Mouse (Mus musculus): Measurements from ENCODE around the gene Tada2a. TPM values are rescaled to one million over a fixed set of nuclear protein-coding genes. Genes with fewer than 3 reads are reported as not detected.

Tada2a gene
- total RNA-seq (2023), result 8.2 TPM

DNA sequence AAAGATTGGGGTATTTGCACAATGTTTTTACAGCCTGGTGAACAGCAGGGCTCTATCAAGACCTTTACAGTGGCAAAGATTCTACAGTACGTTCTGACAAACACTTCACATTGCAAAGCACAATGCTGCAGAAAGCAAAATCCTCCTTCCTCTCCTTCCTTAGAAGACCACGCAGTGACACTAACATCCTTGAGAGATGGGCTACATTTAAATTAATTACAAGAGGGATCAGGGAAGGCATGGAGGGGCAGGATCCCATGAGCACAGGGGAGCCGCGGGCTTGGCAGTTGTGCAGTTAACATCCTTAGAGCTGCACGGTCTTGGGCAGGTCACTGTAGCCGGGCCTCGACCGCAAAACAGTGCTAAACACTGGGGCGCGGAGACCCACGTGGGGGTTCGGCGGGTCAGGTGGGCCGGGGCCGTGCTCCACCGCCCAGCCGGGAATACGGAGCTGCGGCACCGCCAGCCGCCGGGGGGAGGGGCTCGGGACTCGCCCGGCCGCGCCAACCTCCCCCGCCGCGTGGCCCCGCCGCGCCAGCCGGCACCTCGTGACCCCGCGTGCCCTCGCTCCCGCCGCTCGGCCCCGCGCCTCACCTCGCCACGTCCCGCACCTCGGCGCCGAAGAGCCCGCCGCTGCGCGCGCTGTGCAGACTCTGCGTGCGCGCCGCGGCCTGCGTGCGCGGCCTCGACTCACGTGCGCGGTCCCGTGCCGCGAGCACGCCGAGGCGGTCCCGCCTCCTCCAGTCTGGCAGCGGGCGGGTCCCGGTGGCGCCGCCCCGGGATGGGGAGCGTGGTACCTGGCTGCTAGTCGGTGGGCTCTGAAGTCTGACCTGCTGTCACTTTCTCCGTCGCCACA lies at the start of gene Tada2a, which contains the start of gene Acaca:
Gene Tada2a (minus strand): TSS at position 658 of the 856 bp plus-strand sequence.
Gene Acaca (plus strand): TSS at position 730 of the 856 bp plus-strand sequence.

GRCm38 (mm10) chr11:84167046-84167526 lies 37.7 kb upstream of the Tada2a start, which contains the start of gene Gm11437:
Gene Gm11437 (minus strand): TSS chr11:84167476.

DNA sequence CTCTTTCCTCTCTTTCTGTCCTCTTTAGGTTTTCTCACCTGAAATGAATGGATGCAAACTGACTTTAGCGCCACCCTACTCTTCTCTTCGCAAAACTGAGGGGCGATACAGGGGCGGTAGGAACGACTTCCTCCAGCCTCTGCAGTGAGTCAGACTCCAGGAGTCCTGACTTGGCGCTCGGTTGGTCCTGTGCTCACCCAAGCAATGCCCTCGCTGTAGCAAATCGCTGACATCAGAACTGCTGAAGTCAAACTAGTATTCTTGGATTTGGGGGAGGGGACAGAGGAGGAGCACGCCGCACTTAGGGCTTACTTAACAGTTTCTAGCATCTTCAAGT lies 60.4 kb downstream of the Tada2a start, which contains the start of gene Dusp14:
Gene Dusp14 (minus strand): TSS at position 228 of the 337 bp plus-strand sequence.

Other genes starting within 250 kb of the Tada2a start
- 39.1 TPM for gene Ddx52, start 187.5 kb downstream of the Tada2a start, total RNA-seq (2023)
- gene Synrg, start 165.2 kb downstream of the Tada2a start, total RNA-seq (2023), result 69.1 TPM
- gene Dusp14, start 60.3 kb downstream of the Tada2a start, total RNA-seq (2023), result 0.91 TPM
- gene Acaca, start 72 bp upstream of the Tada2a start, total RNA-seq (2023), result 26.8 TPM
- not detected for gene Gm11437, start 37.9 kb upstream of the Tada2a start, total RNA-seq (2023)